Mouse (Mus musculus) gastrocnemius, postnatal 10 days (tissue): ENCODE data around the gene Gnl3. TPM values are rescaled to one million over a fixed set of nuclear protein-coding genes. Genes with fewer than 3 reads are reported as not detected.

Source experiments
- total RNA-seq, 2 experiments: library from RNA; stranded (reverse); gene quantifications; 2 replicates each; pipeline ENCODE4 v1.2.3; 2021

Gnl3 gene
- total RNA-seq, 2 experiments from 2014 or later: 35.5 to 46.5 TPM

Other genes starting within 250 kb of the Gnl3 start
- 10 to 100 TPM; 10.2 to 15.2 TPM for gene Tmem110, start 193.6 kb downstream of the Gnl3 start, total RNA-seq
- 100 to 1,000 TPM in 1 of 2 experiments, 10 to 100 TPM in 1; 91.8 to 112 TPM for gene Mustn1, start 140.0 kb downstream of the Gnl3 start, total RNA-seq
- gene Itih4, start 132.7 kb downstream of the Gnl3 start, total RNA-seq: 1 to 10 TPM in 1 of 2 experiments, under 1 TPM in 1; 0.31 to 1.0 TPM
- gene Itih3, start 95.4 kb downstream of the Gnl3 start, total RNA-seq: under 1 TPM; 0.28 to 0.93 TPM
- gene Itih1, start 75.9 kb downstream of the Gnl3 start, total RNA-seq: under 1 TPM in 1 of 2 experiments, not detected in 1; 0.34 TPM
- 1 to 10 TPM; 4.6 TPM for gene Nek4, start 67.8 kb downstream of the Gnl3 start, total RNA-seq
- 10 to 100 TPM; 18.0 to 27.4 TPM for gene Glt8d1, start 17.8 kb downstream of the Gnl3 start, total RNA-seq
- gene Spcs1, start 17.5 kb downstream of the Gnl3 start, total RNA-seq: 100 to 1,000 TPM; 155 to 161 TPM
- gene Pbrm1, start within 50 bp of the Gnl3 start, total RNA-seq: 10 to 100 TPM; 58.7 to 70.8 TPM
- gene Smim4, start 109.8 kb upstream of the Gnl3 start, total RNA-seq: 10 to 100 TPM; 39.5 to 43.0 TPM
- 10 to 100 TPM; 14.2 to 14.5 TPM for gene Nt5dc2, start 111.9 kb upstream of the Gnl3 start, total RNA-seq
- 10 to 100 TPM; 45.3 to 54.3 TPM for gene Stab1, start 149.5 kb upstream of the Gnl3 start, total RNA-seq
- 100 to 1,000 TPM; 197 to 292 TPM for gene Tnnc1, start 189.2 kb upstream of the Gnl3 start, total RNA-seq
- 100 to 1,000 TPM; 133 to 183 TPM for gene Nisch, start 197.8 kb upstream of the Gnl3 start, total RNA-seq
- gene Sema3g, start 198.7 kb upstream of the Gnl3 start, total RNA-seq: 1 to 10 TPM; 7.5 to 8.7 TPM
- gene Phf7, start 232.2 kb upstream of the Gnl3 start, total RNA-seq: 1 to 10 TPM; 6.2 to 6.7 TPM
- 10 to 100 TPM; 40.1 to 44.6 TPM for gene Bap1, start 232.3 kb upstream of the Gnl3 start, total RNA-seq